Mouse (Mus musculus) hindbrain, embryonic 14.5 days (tissue): ENCODE measurements around the gene Chfr. TPM values are rescaled to one million over a fixed set of nuclear protein-coding genes. Genes with fewer than 3 reads are reported as not detected.

Source experiments
- ATAC-seq: fragments of 200-750 bp; cut with Nextera tagmentation; 2 replicates; pipeline ENCODE4 v1.8.0; 2017; ENCODE audit warnings: moderate number of reproducible peaks, mild to moderate bottlenecking, moderate TSS enrichment, moderate library complexity; ENCODE audit not compliant: low FRiP score
- DNase-seq: peaks from one replicate; pipeline ENCODE4 v3.0.0-alpha.2; 2015; ENCODE audit warnings: low spot score
- H3K27ac ChIP-seq: fragments of 300-500 bp; sonication (generic); 2 replicates; pipeline ENCODE4 v1.5.1; 2014; ENCODE audit warnings: mild to moderate bottlenecking, moderate library complexity
- H3K27me3 ChIP-seq: fragments of 300-500 bp; sonication (generic); 2 replicates; pipeline ENCODE4 v1.6.1; 2014; ENCODE audit warnings: mild to moderate bottlenecking, low read length, mixed read lengths; ENCODE audit not compliant: control insufficient read depth, insufficient read depth
- H3K36me3 ChIP-seq: fragments of 300-500 bp; sonication (generic); replicated peaks from 2 replicates; pipeline ENCODE4 v1.6.1; 2014; ENCODE audit not compliant: control insufficient read depth, insufficient read depth
- H3K4me1 ChIP-seq: fragments of 300-500 bp; sonication (generic); replicated peaks from 2 replicates; pipeline ENCODE4 v1.6.1; 2014; ENCODE audit warnings: antibody characterized with exemption, low read length, mixed read lengths; ENCODE audit not compliant: control insufficient read depth, insufficient read depth
- H3K4me2 ChIP-seq: fragments of 300-500 bp; sonication (generic); replicated peaks from 2 replicates; pipeline ENCODE4 v1.6.1; 2014; ENCODE audit warnings: mild to moderate bottlenecking, moderate library complexity
- H3K4me3 ChIP-seq: fragments of 300-500 bp; sonication (generic); replicated peaks from 2 replicates; pipeline ENCODE4 v1.5.1; 2014; ENCODE audit warnings: mild to moderate bottlenecking, low read length
- H3K9ac ChIP-seq: fragments of 300-500 bp; sonication (generic); 2 replicates; pipeline ENCODE4 v1.6.1; 2014
- H3K9me3 ChIP-seq: fragments of 300-500 bp; sonication (generic); 2 replicates; pipeline ENCODE4 v1.6.1; 2016; ENCODE audit warnings: low read length; ENCODE audit not compliant: control insufficient read depth
- WGBS: fragments of 180-500 bp; shearing (Covaris S2); extraction: QIAGEN DNeasy Blood & Tissue Kit; methylation state at CpG from one replicate; pipeline ENCODE4 v1.1.7; 2014; 5-methylcytosine and 5-hydroxymethylcytosine counted together
- polyA plus RNA-seq: library from polyadenylated mRNA; unstranded; fragments of >200 nt; fragmentation: Nextera tagmentation; extraction: Ambion mirVana; gene quantifications from 2 replicates; pipeline ENCODE4 v1.2.1, GENCODE M21; 2014

The Chfr gene
- polyA plus RNA-seq, 1 experiment from 2014 or later = 86.9 TPM

DNA sequence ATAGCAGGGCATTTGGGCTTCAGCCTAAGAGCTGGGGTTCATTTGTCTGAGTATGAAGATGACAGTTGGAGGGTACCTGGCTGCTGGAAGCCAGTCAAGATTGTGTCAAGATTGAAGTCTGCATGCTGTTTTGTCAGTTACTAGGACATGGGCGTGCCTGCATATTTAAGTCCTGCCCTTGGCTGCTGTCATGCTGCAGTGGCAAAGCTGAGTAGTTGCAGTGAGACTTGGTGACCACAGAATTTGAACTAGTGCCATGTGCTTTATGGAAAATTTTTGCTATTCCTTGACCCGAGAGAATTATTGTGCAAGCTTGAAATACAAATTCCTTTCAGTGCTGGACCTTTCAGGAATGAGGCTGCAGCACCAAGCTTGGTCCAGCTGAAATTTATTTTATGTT is 6.7 kb downstream of the Chfr start:
- H3K9me3 ChIP-seq = no peaks in the 10 kb centered on the region
- DNase-seq = no peak
- no peaks in the 10 kb centered on the region for H3K27me3 ChIP-seq
- no peak overlapping the region for H3K27ac ChIP-seq
- peaks cover 1% of the 10 kb centered on the region; the same call in 1 of the 2 replicates for H3K4me1 ChIP-seq
- H3K4me2 ChIP-seq = no peak overlapping the region
- ATAC-seq = no peak
- no peak overlapping the region for H3K4me3 ChIP-seq
- H3K36me3 ChIP-seq = peaks cover 81% of the 10 kb centered on the region
- H3K9ac ChIP-seq = no peak overlapping the region
- WGBS = 86% methylated on average over 2 of the region's 2 CpGs

GRCm38 (mm10) chr5:110143007-110143406 is 7.4 kb downstream of the Chfr start:
- DNase-seq (no peak), ATAC-seq (no peak)
- H3K27me3 ChIP-seq = no peaks in the 10 kb centered on the region
- no peak overlapping the region for H3K4me2 ChIP-seq
- no peak overlapping the region for H3K9ac ChIP-seq
- peaks cover 88% of the 10 kb centered on the region for H3K36me3 ChIP-seq
- H3K4me3 ChIP-seq = no peak overlapping the region
- WGBS = 94% methylated on average over 5 of the region's 5 CpGs
- no peak overlapping the region for H3K27ac ChIP-seq
- H3K9me3 ChIP-seq = no peaks in the 10 kb centered on the region
- no peaks in the 10 kb centered on the region for H3K4me1 ChIP-seq

DNA sequence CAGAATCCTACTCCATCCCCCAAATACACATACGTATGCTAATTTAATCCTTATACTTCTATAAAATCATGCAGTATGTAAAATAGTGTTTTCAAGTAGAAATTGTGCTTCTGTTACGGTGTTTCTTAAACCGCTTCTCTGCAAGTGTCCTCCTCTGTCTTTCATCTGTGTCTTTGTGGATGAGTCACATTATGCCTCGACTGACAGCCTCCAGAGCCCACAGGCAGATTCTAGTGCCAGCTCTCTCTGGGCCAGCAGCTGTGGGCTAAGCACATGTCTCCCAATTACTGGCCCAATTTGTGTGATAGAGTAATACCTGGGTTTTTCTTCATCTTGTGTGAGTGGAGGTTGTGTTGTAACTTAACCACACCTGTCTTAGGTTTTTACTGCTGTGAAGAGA is 33.7 kb downstream of the Chfr start:
- no peaks in the 10 kb centered on the region for H3K9me3 ChIP-seq
- no peak overlapping the region for H3K27ac ChIP-seq
- H3K9ac ChIP-seq = no peak overlapping the region
- ATAC-seq (no peak), DNase-seq (no peak)
- no peaks in the 10 kb centered on the region for H3K27me3 ChIP-seq
- H3K4me2 ChIP-seq = no peak overlapping the region
- no peak overlapping the region for H3K4me3 ChIP-seq
- H3K36me3 ChIP-seq = peaks cover 90% of the 10 kb centered on the region
- H3K4me1 ChIP-seq = no peaks in the 10 kb centered on the region
- WGBS = over 99% methylated on average over 4 of the region's 4 CpGs

- H3K9me3 ChIP-seq = no peaks in the 10 kb centered on the region
- H3K27me3 ChIP-seq = no peaks in the 10 kb centered on the region
- peak within 1 kb of the TSS; percentile 86 for H3K27ac ChIP-seq
- DNase-seq (peak; percentile 96), ATAC-seq (peak; percentile 98)
- peak within 1 kb of the TSS; percentile 94 for H3K9ac ChIP-seq
- peak within 1 kb of the TSS; percentile 98 for H3K4me3 ChIP-seq
- H3K4me1 ChIP-seq = peaks cover 9% of the 10 kb centered on the region; the same call in 1 of the 2 replicates
- H3K36me3 ChIP-seq = peaks cover 21% of the 10 kb centered on the region
- WGBS = under 1% methylated on average over 41 of the region's 41 CpGs
- peak within 1 kb of the TSS; percentile 77 for H3K4me2 ChIP-seq
Measured at GRCm38 (mm10) chr5:110176362-110177020, 40.8 kb downstream of the Chfr start, which contains the start of gene Golga3. Gene Golga3, plus strand, starts transcription at chr5:110176701.

DNA sequence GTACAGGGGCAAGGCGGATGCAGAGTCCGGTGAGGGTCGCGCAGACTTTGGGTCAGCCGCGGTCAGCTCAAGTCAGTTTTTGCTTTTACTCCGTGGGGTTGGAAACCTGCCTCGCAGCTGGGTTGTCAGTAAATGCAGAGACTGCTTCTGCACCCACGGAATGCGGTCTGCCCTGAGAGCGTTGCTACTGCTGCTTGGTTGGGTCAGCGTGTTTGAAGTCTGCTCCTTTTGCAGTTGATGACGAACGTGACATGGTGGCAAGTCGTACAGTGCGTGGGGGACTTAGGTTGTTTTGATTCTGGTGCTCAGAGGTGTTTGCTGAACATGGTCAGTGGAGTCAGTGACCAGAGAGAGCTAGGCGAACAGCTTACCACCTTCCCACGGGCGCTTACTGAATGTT is 41.4 kb downstream of the Chfr start:
- WGBS = 4% methylated on average over 19 of the region's 19 CpGs

DNA sequence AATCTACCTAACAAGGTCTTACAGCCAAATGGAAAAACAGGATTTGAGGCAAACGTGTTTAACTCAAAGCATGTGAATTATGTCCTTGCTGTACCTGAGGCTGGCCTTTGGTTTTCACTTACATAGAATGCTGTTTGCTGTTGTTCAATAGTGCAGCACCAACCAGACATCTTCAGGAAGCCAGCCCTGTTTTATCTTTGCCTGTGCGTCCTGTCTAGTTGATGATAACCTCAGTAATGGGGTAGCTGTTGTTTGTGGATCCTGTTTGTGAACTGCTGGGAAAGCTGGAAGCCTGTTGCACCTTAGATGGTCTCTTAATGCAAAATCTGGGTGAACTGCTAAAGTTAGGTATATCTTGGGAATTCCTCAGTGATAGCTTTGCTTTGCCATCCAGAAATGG is 43.0 kb downstream of the Chfr start:
- Histone ChIP-seq H3K4me1 (peaks cover 9% of the 10 kb centered on the region; the same call in 1 of the 2 replicates), H3K36me3 (peaks cover 22% of the 10 kb centered on the region), H3K4me3 (no peak overlapping the region), H3K9me3 (no peaks in the 10 kb centered on the region), H3K9ac (no peak overlapping the region), H3K27me3 (no peaks in the 10 kb centered on the region), H3K4me2 (no peak overlapping the region), H3K27ac (no peak overlapping the region)
- WGBS = 89% methylated on average over 2 of the region's 2 CpGs
- ATAC-seq (no peak), DNase-seq (no peak)

More for the DNA sequence above, 41.4 kb downstream of the Chfr start:
- no peaks in the 10 kb centered on the region for H3K9me3 ChIP-seq
- peak overlapping the region; percentile 98 for H3K4me3 ChIP-seq
- H3K27ac ChIP-seq = peak overlapping the region; percentile 86
- peak overlapping the region; percentile 94 for H3K9ac ChIP-seq
- H3K27me3 ChIP-seq = no peaks in the 10 kb centered on the region
- ATAC-seq (no peak; the same call in 1 of the 2 replicates), DNase-seq (peak; percentile 25)
- peak overlapping the region; percentile 77 for H3K4me2 ChIP-seq
- H3K36me3 ChIP-seq = peaks cover 21% of the 10 kb centered on the region
- peaks cover 9% of the 10 kb centered on the region; the same call in 1 of the 2 replicates for H3K4me1 ChIP-seq

DNA sequence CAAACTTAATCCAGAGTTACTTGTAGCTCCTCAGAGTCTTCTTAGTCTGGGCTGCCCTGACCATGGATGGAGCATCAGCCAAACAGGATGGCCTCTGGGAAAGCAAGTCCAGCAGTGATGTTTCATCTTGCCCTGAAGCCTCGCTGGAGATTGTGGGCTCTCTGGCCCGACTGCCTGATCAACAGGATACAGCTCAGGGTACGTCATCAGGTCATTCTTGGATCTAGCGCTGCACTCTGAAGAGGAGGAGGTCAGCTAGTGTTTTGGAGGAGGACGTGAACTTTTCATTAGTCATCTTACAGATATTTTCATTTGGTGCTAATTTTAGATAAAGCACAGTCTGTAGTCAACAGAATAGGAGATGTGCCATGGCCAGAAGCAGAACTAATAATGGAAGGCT is 46.1 kb downstream of the Chfr start:
- ATAC-seq (no peak), DNase-seq (no peak)
- H3K27ac ChIP-seq = no peak overlapping the region
- H3K4me2 ChIP-seq = no peak overlapping the region
- peaks cover 50% of the 10 kb centered on the region for H3K36me3 ChIP-seq
- H3K27me3 ChIP-seq = no peaks in the 10 kb centered on the region
- H3K4me1 ChIP-seq = peaks cover 9% of the 10 kb centered on the region; the same call in 1 of the 2 replicates
- no peak overlapping the region for H3K4me3 ChIP-seq
- no peak overlapping the region for H3K9ac ChIP-seq
- 95% methylated on average over 5 of the region's 5 CpGs for WGBS
- no peaks in the 10 kb centered on the region for H3K9me3 ChIP-seq

DNA sequence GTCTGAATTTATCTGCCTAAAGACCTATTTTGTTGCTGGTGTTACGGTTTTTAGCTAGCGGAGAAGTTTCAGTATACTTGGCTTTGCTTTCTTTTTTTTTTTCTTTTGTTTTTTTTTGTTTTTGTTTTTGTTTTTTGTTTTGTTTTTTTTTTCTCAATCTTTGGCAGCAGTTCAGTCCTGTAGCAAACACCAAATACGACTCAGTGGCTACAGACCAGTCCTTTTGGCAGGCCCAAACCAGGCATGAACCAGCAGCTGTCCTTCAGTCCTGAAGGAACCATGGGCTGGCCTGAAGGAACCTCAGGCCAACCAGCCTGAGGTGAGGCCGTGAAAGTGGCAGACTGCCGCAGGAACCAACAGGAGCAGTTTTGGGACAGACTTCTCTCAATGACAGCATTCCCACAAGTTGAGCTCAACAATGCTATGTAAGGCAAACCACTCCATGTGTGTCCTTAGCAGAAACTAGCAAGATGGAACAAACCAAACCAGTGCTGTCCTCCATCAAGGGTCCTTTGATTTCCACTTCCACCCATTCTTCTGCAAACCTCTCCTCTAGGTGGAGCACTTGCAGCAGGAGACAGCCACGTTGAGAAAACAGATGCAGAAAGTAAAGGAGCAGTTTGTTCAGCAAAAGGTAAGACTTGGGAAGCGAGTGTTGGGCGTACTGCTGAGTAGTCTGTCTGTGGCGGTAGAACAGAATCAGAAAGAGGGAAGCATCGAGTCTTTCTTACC is 67.7 kb downstream of the Chfr start:
- DNase-seq = no peak
- Histone ChIP-seq H3K27me3 (no peaks in the 10 kb centered on the region), H3K4me3 (no peak overlapping the region), H3K36me3 (peaks cover 85% of the 10 kb centered on the region), H3K9ac (no peak overlapping the region), H3K9me3 (no peaks in the 10 kb centered on the region), H3K27ac (no peak overlapping the region), H3K4me1 (no peaks in the 10 kb centered on the region), H3K4me2 (no peak overlapping the region)
- WGBS = 88% methylated on average over 10 of the region's 10 CpGs
- no peak for ATAC-seq

DNA sequence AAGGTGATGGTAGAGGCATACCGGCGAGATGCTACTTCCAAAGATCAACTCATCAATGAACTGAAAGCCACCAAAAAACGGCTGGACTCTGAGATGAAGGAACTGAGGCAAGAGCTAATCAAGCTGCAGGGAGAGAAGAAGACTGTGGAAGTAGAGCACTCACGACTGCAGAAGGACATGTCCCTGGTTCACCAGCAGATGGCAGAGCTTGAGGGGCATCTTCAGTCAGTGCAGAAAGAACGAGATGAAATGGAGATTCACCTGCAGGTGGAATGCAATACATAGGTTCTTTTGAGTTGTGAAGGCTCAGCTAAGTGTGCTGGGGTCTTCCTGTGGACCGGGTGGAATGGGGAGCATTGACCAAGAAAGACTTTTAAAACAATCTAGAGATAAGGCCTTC is 69.1 kb downstream of the Chfr start:
- no peak overlapping the region for H3K9ac ChIP-seq
- H3K4me1 ChIP-seq = no peaks in the 10 kb centered on the region
- H3K4me2 ChIP-seq = no peak overlapping the region
- DNase-seq (no peak), ATAC-seq (no peak)
- H3K9me3 ChIP-seq = no peaks in the 10 kb centered on the region
- H3K27me3 ChIP-seq = no peaks in the 10 kb centered on the region
- peaks cover 97% of the 10 kb centered on the region for H3K36me3 ChIP-seq
- H3K27ac ChIP-seq = no peak overlapping the region
- 84% methylated on average over 6 of the region's 6 CpGs for WGBS
- H3K4me3 ChIP-seq = no peak overlapping the region
